Comparison of ENCODE assay signal across 9 mouse cellular contexts in the genomic region with DNA sequence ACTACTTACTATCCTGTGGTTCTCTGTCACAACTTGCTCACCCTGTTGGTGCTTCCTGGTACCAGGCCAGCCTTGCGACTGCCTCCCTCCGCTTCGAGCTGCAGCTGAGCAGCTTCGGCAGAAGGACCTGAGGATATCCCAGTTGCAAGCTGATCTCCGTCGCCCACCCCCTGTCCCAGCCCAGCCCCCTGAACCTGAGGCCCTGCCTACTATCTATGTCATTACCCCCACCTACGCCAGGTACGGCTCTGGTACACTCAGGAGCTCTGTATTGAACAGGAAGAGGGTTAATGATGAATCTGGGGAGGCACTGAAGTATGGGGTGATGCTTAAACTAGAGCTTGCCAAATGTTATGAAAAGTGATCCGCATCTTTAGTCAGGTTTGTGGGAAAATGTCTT. TPM values are rescaled to one million over a fixed set of nuclear protein-coding genes. Genes with fewer than 3 reads are reported as not detected.
DNase-seq lines count a peak whose midpoint lies in the region; ATAC-seq and TF ChIP-seq lines count a peak whose summit lies in the region.
"Had no signal": no experiment of that assay in that cellular context is flagged by ENCODE, and none has a peak within 500 bp of the region (broad histone marks: within the 10 kb centered on the region; RNA-seq: fewer than 3 reads in every experiment).

No protein-coding gene starts in this region.

- DNase-seq in forebrain, embryonic 11.5 days (ENCODE audit: low spot score), result no peak
- peak; percentile 33 for DNase-seq in CD4-positive helper T cell, adult 2 months (ENCODE audit: low read depth, low spot score)
- DNase-seq in forebrain, postnatal 0 days, result no peak
- DNase-seq in liver, embryonic 14.5 days (ENCODE audit: low read depth in 3 of 3, low spot score in 3 of 3), result no peak
- DNase-seq in left cerebral cortex, adult 18-20 months (ENCODE audit: low spot score in 2 of 2), result no peak
- DNase-seq in ovary, postnatal 10 days (ENCODE audit: low spot score), result no peak
- no peak for DNase-seq in spleen, adult 18-20 months
- DNase-seq: right cerebral cortex, postnatal 4 days had no signal

- no peak overlapping the region for H3K27ac ChIP-seq in forebrain, embryonic 12.5 days
- no peak overlapping the region for H3K27ac ChIP-seq in forebrain, embryonic 11.5 days (ENCODE audit: low read depth, low read length)
- H3K27ac ChIP-seq in forebrain, postnatal 0 days (ENCODE audit: low read depth, low read length), result no peak overlapping the region
- H3K27ac ChIP-seq in liver, embryonic 14.5 days, result peak overlapping the region; percentile 92; the same call in 1 of the 2 replicates

- H3K4me2 ChIP-seq in forebrain, embryonic 12.5 days, result 0 out of 2 replicates have a peak overlapping the region, but pooled peaks have one; percentile 85
- H3K4me2 ChIP-seq in forebrain, embryonic 11.5 days (ENCODE audit: low read depth, low read length, severe bottlenecking), result no peak overlapping the region
- peak overlapping the region; percentile 79; the same call in 1 of the 2 replicates for H3K4me2 ChIP-seq in forebrain, postnatal 0 days (ENCODE audit: low read depth)
- H3K4me2 ChIP-seq in liver, embryonic 14.5 days (ENCODE audit: low read depth), result peak overlapping the region; percentile 98

- 83% methylated on average over 9 of the region's 9 CpGs for WGBS in forebrain, embryonic 12.5 days
- 77% methylated on average over 9 of the region's 9 CpGs for WGBS in forebrain, embryonic 11.5 days
- WGBS in forebrain, postnatal 0 days, result 87% methylated on average over 9 of the region's 9 CpGs
- WGBS in liver, embryonic 14.5 days (ENCODE audit: insufficient replicate concordance), result 71% methylated on average over 9 of the region's 9 CpGs

- peaks cover 28% of the 10 kb centered on the region for H3K36me3 ChIP-seq in forebrain, embryonic 12.5 days (replicated peaks)
- no peaks in the 10 kb centered on the region for H3K36me3 ChIP-seq in forebrain, embryonic 11.5 days (ENCODE audit: control insufficient read depth, insufficient read depth, low read length)
- H3K36me3 ChIP-seq in forebrain, postnatal 0 days (ENCODE audit: insufficient read depth), result peaks cover 11% of the 10 kb centered on the region; the same call in 1 of the 2 replicates
- peaks cover 4% of the 10 kb centered on the region for H3K36me3 ChIP-seq in liver, embryonic 14.5 days (replicated peaks; ENCODE audit: control insufficient read depth, insufficient read depth, low read depth)

- H3K27me3 ChIP-seq in forebrain, embryonic 12.5 days, result no peaks in the 10 kb centered on the region
- H3K27me3 ChIP-seq in forebrain, embryonic 11.5 days (ENCODE audit: control insufficient read depth, insufficient read depth, low read length), result no peaks in the 10 kb centered on the region
- no peaks in the 10 kb centered on the region for H3K27me3 ChIP-seq in forebrain, postnatal 0 days (ENCODE audit: insufficient read depth, low read length)
- H3K27me3 ChIP-seq in liver, embryonic 14.5 days (ENCODE audit: control insufficient read depth, insufficient read depth, low read length), result no peaks in the 10 kb centered on the region

- H3K9me3 ChIP-seq in forebrain, embryonic 12.5 days, result no peaks in the 10 kb centered on the region
- no peaks in the 10 kb centered on the region for H3K9me3 ChIP-seq in forebrain, embryonic 11.5 days (ENCODE audit: control insufficient read depth, low read length)
- no peaks in the 10 kb centered on the region for H3K9me3 ChIP-seq in forebrain, postnatal 0 days (ENCODE audit: low read length)
- H3K9me3 ChIP-seq in liver, embryonic 14.5 days (ENCODE audit: control insufficient read depth, low read length), result no peaks in the 10 kb centered on the region

- no peak overlapping the region for H3K9ac ChIP-seq in forebrain, embryonic 12.5 days
- H3K9ac ChIP-seq in forebrain, embryonic 11.5 days (ENCODE audit: low read length), result no peak overlapping the region
- H3K9ac ChIP-seq in forebrain, postnatal 0 days, result no peak overlapping the region
- peak overlapping the region; percentile 75 for H3K9ac ChIP-seq in liver, embryonic 14.5 days (replicated peaks)

- TF ChIP-seq EP300 in liver, embryonic 14.5 days (IDR thresholded peaks at IDR 0.05; ENCODE audit: low read depth), result no peak

- TF ChIP-seq CTCF in forebrain, postnatal 0 days (IDR thresholded peaks at IDR 0.05; ENCODE audit: low read depth), result no peak
- no peak for TF ChIP-seq CTCF in liver, embryonic 14.5 days (IDR thresholded peaks at IDR 0.05; ENCODE audit: low read depth)

- 0 out of 2 replicates have a peak overlapping the region, but pooled peaks have one; percentile 83 for H3K4me3 ChIP-seq in forebrain, embryonic 12.5 days (replicated peaks)
- H3K4me3 ChIP-seq in forebrain, embryonic 11.5 days (ENCODE audit: low read depth, low read length), result no peak overlapping the region
- peak overlapping the region; percentile 89; the same call in 1 of the 2 replicates for H3K4me3 ChIP-seq in forebrain, postnatal 0 days (ENCODE audit: low read depth, low read length)
- peak overlapping the region in 1 of 2 experiments; percentile 85; a peak in 2 of 4 replicates for H3K4me3 ChIP-seq in liver, embryonic 14.5 days (ENCODE audit: insufficient read depth in 1 of 2, low read depth in 2 of 2, low read length in 2 of 2)

- H3K4me1 ChIP-seq in forebrain, embryonic 12.5 days, result peaks cover 16% of the 10 kb centered on the region
- H3K4me1 ChIP-seq in forebrain, embryonic 11.5 days (replicated peaks; ENCODE audit: control insufficient read depth, insufficient read depth, low read length), result peaks cover 4% of the 10 kb centered on the region; the same call in 1 of the 2 replicates
- H3K4me1 ChIP-seq in forebrain, postnatal 0 days (ENCODE audit: insufficient read depth), result peaks cover 14% of the 10 kb centered on the region
- H3K4me1 ChIP-seq in liver, embryonic 14.5 days (replicated peaks; ENCODE audit: control insufficient read depth in 2 of 2, insufficient read depth in 2 of 2, low read length in 1 of 2), result peaks cover 17 to 22% of the 10 kb centered on the region in 2 experiments

- ATAC-seq in forebrain, embryonic 12.5 days (ENCODE audit: low FRiP score), result no peak
- ATAC-seq in forebrain, embryonic 11.5 days (replicated peaks; ENCODE audit: low FRiP score), result no peak
- ATAC-seq in forebrain, postnatal 0 days, result no peak
- no peak for ATAC-seq in liver, embryonic 14.5 days (ENCODE audit: insufficient read depth)

RNA-seq across cellular contexts. Expression of gene B3gat3, which starts 1.6 kb away (rescaled TPM):
- 64.4 and 64.8 TPM in 2 replicates for polyA plus RNA-seq in forebrain, embryonic 12.5 days (2016; fragmentation: Nextera tagmentation; extraction: Ambion mirVana)
- 55.0 and 57.2 TPM in 2 replicates for polyA plus RNA-seq in forebrain, embryonic 11.5 days (2014; fragmentation: Nextera tagmentation; extraction: Ambion mirVana)
- total RNA-seq in forebrain, postnatal 0 days (2014; rRNA removed), result 99.6 and 120 TPM in 2 replicates
- 89.3 and 94.0 TPM in 2 replicates for polyA plus RNA-seq in forebrain, postnatal 0 days (2015; fragmentation: Nextera tagmentation; extraction: Ambion mirVana)
- polyA plus RNA-seq in liver, embryonic 14.5 days (2012; rRNA removed), result 23.1 and 26.6 TPM in 2 replicates
- polyA plus RNA-seq in liver, embryonic 14.5 days (2014; fragmentation: Nextera tagmentation; extraction: Ambion mirVana), result 15.4 and 15.8 TPM in 2 replicates
- 100 to 1,000 TPM; 188 to 189 TPM for total RNA-seq in left cerebral cortex, adult 18-20 months (2021)

RNA-seq across cellular contexts. Expression of gene Rom1, which starts 7.4 kb away (rescaled TPM):
- polyA plus RNA-seq in forebrain, embryonic 12.5 days (2016; fragmentation: Nextera tagmentation; extraction: Ambion mirVana), result 1.3 and 2.5 TPM in 2 replicates
- polyA plus RNA-seq in forebrain, embryonic 11.5 days (2014; fragmentation: Nextera tagmentation; extraction: Ambion mirVana), result 1.7 and 1.8 TPM in 2 replicates
- 2.3 and 3.5 TPM in 2 replicates for total RNA-seq in forebrain, postnatal 0 days (2014; rRNA removed)
- 2.4 and 3.3 TPM in 2 replicates for polyA plus RNA-seq in forebrain, postnatal 0 days (2015; fragmentation: Nextera tagmentation; extraction: Ambion mirVana)
- 2.6 and 2.8 TPM in 2 replicates for polyA plus RNA-seq in liver, embryonic 14.5 days (2012; rRNA removed)
- 1.4 and 1.8 TPM in 2 replicates for polyA plus RNA-seq in liver, embryonic 14.5 days (2014; fragmentation: Nextera tagmentation; extraction: Ambion mirVana)
- 1 to 10 TPM; 6.4 to 7.6 TPM for total RNA-seq in left cerebral cortex, adult 18-20 months (2021)

RNA-seq across cellular contexts. Expression of gene Eml3, which starts 7.6 kb away (rescaled TPM):
- polyA plus RNA-seq in forebrain, embryonic 12.5 days (2016; fragmentation: Nextera tagmentation; extraction: Ambion mirVana), result 13.2 and 13.8 TPM in 2 replicates
- polyA plus RNA-seq in forebrain, embryonic 11.5 days (2014; fragmentation: Nextera tagmentation; extraction: Ambion mirVana), result 11.2 and 12.2 TPM in 2 replicates
- 5.1 and 7.3 TPM in 2 replicates for total RNA-seq in forebrain, postnatal 0 days (2014; rRNA removed)
- 7.5 and 8.1 TPM in 2 replicates for polyA plus RNA-seq in forebrain, postnatal 0 days (2015; fragmentation: Nextera tagmentation; extraction: Ambion mirVana)
- polyA plus RNA-seq in liver, embryonic 14.5 days (2012; rRNA removed), result 10.9 and 11.0 TPM in 2 replicates
- polyA plus RNA-seq in liver, embryonic 14.5 days (2014; fragmentation: Nextera tagmentation; extraction: Ambion mirVana), result 5.6 and 7.8 TPM in 2 replicates
- total RNA-seq in left cerebral cortex, adult 18-20 months (2021), result 10 to 100 TPM in 1 of 2 experiments, 1 to 10 TPM in 1; 9.0 to 11.5 TPM

RNA-seq across cellular contexts. Expression of gene Mta2, which starts 19.9 kb away (rescaled TPM):
- polyA plus RNA-seq in forebrain, embryonic 12.5 days (2016; fragmentation: Nextera tagmentation; extraction: Ambion mirVana), result 193 and 206 TPM in 2 replicates
- 62.6 and 63.2 TPM in 2 replicates for polyA plus RNA-seq in forebrain, embryonic 11.5 days (2014; fragmentation: Nextera tagmentation; extraction: Ambion mirVana)
- total RNA-seq in forebrain, postnatal 0 days (2014; rRNA removed), result 71.2 and 86.4 TPM in 2 replicates
- polyA plus RNA-seq in forebrain, postnatal 0 days (2015; fragmentation: Nextera tagmentation; extraction: Ambion mirVana), result 87.8 and 91.3 TPM in 2 replicates
- 18.9 and 23.0 TPM in 2 replicates for polyA plus RNA-seq in liver, embryonic 14.5 days (2012; rRNA removed)
- polyA plus RNA-seq in liver, embryonic 14.5 days (2014; fragmentation: Nextera tagmentation; extraction: Ambion mirVana), result 18.5 and 22.8 TPM in 2 replicates
- total RNA-seq in left cerebral cortex, adult 18-20 months (2021), result 10 to 100 TPM; 49.6 to 49.8 TPM

RNA-seq across cellular contexts. Expression of gene Ganab, which starts 23.9 kb away (rescaled TPM):
- 106 and 113 TPM in 2 replicates for polyA plus RNA-seq in forebrain, embryonic 12.5 days (2016; fragmentation: Nextera tagmentation; extraction: Ambion mirVana)
- 119 and 120 TPM in 2 replicates for polyA plus RNA-seq in forebrain, embryonic 11.5 days (2014; fragmentation: Nextera tagmentation; extraction: Ambion mirVana)
- 67.7 and 96.7 TPM in 2 replicates for total RNA-seq in forebrain, postnatal 0 days (2014; rRNA removed)
- polyA plus RNA-seq in forebrain, postnatal 0 days (2015; fragmentation: Nextera tagmentation; extraction: Ambion mirVana), result 47.0 and 54.0 TPM in 2 replicates
- 48.7 and 52.2 TPM in 2 replicates for polyA plus RNA-seq in liver, embryonic 14.5 days (2012; rRNA removed)
- 33.7 and 37.0 TPM in 2 replicates for polyA plus RNA-seq in liver, embryonic 14.5 days (2014; fragmentation: Nextera tagmentation; extraction: Ambion mirVana)
- total RNA-seq in left cerebral cortex, adult 18-20 months (2021), result 10 to 100 TPM; 93.2 to 93.8 TPM
